Mouse (Mus musculus) cerebellum, adult 9-10 months (tissue): ENCODE results near the gene Rgs3.
A peak's percentile ranks its signal among the peaks of the same experiment; 100 is the strongest.

Experiments used
- DNase-seq: peaks from one replicate; pipeline ENCODE4 v3.0.0; 2022

Rgs3 gene

DNA sequence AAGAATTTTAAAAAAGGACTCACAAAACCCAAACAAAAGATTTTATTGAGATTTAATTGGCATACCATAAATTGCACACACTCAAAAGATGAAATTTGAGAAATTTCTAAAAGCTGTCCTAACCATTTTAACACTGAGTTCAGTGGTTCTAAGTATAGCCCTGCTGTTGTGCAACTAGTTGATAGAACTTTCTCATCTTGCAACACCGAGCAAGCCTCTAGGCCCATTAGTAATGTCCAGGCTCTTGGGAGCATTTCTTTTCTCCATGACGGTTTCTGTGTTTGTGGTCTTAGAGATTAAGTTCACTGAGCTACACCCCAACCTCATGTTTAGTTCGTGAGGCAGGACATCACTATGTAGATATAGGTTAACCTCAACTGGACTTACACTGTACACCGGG, 169.5 kb downstream of the Rgs3 start:
- DNase-seq: no peak

DNA sequence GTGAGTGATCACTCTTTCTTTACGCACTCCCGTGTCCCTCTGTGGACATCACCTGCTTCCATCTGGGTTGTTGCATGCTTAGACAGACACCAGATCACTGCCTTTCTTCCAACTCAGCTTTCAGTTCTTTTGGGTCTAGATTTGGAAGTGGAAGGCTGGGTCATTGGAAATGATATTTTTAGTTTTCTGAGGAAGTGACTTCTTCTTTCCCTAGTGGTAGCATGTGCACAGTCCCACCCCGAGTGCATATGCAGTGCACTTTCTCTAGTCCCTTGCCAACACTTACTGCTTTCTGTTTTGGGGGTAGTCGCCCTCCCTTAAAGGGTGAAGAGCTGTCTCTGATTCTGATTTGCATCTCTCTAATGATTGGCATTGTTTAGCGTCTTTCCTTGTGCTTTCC, 170.3 kb downstream of the Rgs3 start:
- no peak for DNase-seq

DNA sequence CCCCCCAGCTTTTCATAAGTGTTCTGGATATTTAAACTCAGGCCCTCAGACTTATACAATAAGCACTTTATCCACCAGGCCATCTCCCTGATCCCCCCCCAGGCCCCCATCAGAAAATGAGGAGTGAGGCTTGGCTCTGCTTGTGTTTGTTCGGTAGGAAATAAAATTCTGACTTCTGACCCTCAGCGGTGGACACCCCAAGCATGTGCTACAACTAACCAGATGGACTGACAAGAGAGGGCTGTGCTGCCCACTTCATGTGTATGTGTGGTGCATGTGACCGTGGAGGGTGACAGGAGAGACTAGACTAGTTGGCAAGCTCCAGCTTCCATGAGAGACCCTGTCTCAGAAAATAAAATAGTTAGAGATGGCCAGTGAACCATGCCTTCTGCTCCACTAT, 171.2 kb downstream of the Rgs3 start:
- no peak for DNase-seq

- DNase-seq: no peak
Observed at GRCm38 (mm10) chr4:62731531-62732063, 171.9 kb downstream of the Rgs3 start.

DNA sequence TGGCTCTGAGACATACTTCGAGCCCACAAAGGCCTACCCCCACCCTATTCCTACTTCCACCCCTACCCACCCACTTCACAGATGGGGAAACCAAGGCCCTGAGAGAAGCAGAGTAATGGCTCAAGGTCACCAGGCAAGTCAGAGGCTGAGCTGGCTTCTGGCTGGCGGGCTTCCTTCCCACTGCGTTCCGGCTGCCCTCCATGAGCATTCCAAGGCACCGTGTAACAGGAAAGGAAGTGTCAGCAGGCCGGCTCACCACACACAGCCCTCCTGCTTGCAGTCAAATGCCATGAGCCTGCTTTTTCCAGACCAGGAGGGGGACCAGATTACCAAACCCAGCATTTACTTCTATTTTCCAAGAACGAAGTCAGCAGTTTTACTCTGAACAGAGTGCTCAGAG, 172.4 kb downstream of the Rgs3 start:
- no peak for DNase-seq

DNA sequence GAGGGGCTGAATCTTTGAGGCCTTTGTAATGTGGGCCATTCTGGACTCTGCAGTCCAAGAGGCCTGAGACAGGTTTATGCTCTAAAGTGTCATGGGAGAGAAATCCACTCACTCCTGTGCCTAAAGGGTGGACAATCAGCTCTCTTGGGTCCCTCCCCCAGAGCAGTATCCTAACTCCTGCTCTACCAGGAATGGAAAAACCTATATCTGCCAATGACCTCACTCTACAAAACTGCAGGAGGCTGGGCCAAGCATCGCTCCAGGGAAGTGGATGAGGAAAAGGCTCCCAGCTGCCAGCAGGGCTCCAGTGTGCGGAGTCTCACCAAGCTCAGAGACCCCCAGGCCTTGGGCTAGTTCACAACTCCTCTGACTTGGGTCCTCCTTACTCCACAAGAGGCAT, 173.2 kb downstream of the Rgs3 start:
- DNase-seq: no peak

GRCm38 (mm10) chr4:62733938-62734337, 174.3 kb downstream of the Rgs3 start:
- no peak for DNase-seq

GRCm38 (mm10) chr4:62735291-62735690, 175.6 kb downstream of the Rgs3 start:
- peak; percentile 9 for DNase-seq

- DNase-seq: peak; percentile 54
Observed at GRCm38 (mm10) chr4:62735878-62736277, 176.2 kb downstream of the Rgs3 start.

- DNase-seq: peak; percentile 48
Observed at GRCm38 (mm10) chr4:62736421-62736820, 176.8 kb downstream of the Rgs3 start.

DNA sequence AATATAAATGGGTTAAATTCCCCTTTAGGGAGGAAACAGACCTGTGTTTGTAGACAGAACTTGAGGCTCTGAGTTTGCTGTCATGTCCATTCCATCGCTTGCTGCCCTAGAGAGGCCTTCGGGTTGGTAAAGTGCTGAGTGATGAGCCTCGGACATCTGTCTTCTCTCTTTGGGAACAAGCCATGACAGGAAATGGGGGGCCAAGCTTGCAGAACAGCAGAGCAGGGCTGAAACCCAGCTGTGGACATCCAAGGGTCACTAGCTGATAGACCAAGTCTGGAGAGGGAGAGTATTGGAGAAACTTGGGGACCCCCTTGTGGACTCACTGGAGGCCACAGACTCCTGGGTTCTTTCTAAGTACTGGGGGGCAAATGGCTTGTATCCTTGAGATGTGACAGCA, 177.3 kb downstream of the Rgs3 start:
- no peak for DNase-seq

GRCm38 (mm10) chr4:62737983-62738695, 178.5 kb downstream of the Rgs3 start:
- no peak for DNase-seq

- no peak for DNase-seq
Observed at GRCm38 (mm10) chr4:62738996-62739395, 179.3 kb downstream of the Rgs3 start.

- DNase-seq: no peak
Observed at GRCm38 (mm10) chr4:62739591-62739990, 179.9 kb downstream of the Rgs3 start.

DNA sequence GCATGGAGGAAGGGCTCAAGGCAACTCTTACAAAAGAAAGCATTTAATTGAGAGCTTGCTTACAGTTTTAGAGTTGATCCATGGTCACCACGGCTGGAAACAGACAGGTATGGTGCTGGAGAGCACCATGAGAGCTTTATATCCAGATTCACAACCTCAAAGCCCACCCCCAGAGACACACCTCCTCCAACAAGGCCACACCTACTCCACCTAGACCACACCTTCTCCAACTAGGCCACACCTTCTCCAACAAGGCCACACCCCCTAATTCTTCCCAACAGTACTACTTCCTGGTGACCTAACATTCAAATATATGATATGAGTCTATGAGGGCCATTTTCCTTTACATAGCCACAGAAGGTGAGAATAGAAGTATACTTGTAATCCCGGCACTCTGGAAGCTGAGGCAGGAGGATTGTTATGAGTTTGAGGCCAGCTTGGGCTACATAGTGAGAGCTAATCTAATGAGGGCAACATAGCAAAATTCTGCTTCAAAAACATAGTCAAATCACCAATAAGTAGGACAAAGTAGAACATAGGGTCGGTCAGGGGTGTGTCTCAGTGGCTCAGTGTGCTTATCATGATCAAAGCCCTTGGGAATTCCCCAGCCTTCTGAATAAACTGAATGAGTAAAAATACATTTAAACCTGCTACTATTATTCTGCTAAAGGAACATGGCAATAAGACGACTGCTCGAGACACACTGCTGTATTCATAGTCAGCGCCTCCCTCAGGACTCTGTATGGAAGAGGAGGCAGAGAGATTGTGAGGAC, 180.8 kb downstream of the Rgs3 start:
- no peak for DNase-seq

DNA sequence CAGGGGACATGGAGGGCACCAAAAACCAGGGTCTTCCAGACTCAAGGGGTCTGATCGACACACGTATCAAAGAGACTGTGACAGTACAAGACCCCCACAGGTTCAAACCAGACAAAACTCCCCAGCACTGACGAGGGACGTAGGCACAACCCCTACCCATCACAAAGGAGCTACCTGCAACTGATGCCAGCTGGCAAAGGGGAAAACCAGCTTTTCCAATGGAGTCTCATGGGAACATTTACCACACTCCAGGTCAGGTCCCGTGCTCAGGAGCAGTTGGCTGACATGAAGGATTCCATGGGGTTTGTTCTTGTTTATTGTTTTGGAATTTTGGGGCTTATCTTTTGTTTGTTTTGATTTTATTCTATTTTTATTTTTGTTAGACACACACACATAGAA, 181.4 kb downstream of the Rgs3 start:
- DNase-seq: no peak

DNA sequence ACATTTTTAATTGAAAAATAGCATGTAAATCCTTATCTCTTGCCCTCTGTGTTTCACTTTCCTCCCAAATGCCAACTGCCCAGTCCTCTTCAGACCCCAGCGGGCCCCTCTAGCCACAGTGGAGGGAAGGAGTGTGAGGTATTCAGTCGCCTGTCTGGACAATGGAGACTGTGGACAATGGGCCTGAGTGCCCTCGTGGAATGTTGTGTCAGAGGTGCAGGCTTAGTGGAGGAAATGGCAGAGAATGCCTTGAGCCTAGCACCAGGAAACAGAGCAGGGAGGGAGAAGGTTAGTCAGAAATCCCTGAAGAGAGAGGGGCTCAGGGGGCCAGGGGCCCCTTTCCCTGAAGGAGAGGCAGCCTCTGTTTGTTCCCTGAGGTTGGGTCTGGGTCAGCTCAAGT, 182.0 kb downstream of the Rgs3 start:
- DNase-seq: no peak

GRCm38 (mm10) chr4:62742885-62743760, 183.5 kb downstream of the Rgs3 start:
- DNase-seq: no peak

DNA sequence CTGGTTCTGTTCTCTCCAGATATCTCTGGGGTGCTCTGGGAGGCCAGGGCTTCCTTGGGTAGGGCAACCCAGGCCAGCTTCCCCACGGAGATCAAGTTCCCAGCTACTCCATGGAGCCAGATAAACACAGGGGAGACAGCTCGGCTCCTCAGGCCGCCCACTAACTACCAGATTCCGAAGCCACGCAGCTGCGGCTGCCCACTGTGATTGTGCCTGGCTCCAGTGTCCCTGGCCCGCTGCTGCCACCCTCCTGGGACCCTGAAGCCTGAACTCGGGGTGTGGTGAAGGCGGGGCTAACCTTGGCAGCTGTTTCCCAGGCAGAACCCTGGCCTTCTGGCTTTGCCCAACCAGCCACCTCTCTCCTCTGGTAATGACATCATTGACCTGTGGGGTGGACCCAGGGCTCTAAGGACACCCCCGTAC, 184.9 kb downstream of the Rgs3 start:
- no peak for DNase-seq

DNA sequence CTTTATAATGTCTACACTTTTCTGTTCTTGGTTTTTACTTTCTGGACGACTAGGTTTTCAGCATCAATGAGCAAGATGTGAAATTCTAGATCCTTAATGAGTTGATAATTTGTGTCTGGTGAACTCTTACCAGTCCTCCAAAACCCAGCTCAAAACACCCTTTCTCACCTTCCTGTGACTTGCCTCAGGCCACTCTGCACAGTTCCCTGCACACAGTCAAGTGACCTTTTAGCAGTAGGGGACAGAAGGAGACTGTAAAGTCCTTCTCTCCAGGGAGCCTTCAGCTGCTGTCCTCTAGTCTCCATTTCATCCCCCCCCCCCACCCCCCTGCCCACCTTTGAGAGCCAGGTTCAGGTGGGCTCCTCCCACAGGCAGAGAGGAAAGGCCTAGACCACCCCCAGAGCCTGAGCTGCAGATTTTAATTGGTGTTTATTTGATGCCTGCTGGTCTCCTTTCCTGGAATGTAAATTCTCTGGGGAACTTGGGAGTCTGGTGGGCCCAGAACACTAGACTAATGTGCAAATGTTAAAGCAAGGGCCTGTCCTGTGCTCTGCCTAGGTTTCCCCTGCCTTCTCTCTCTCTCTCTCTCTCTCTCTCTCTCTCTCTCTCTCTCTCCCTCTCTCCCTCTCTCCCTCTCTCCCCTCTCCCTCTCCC, 185.5 kb downstream of the Rgs3 start:
- no peak for DNase-seq
